Mouse (Mus musculus) cerebellum, postnatal 4 days (tissue): ENCODE results near the gene Dlgap3.

ENCODE experiments used
- DNase-seq, 2 experiments: peaks; one replicate each; pipeline ENCODE4 v3.0.0; 2022; ENCODE audit warnings: low spot score in 2 of 2, mixed read lengths in 1 of 2

The Dlgap3 gene

DNA sequence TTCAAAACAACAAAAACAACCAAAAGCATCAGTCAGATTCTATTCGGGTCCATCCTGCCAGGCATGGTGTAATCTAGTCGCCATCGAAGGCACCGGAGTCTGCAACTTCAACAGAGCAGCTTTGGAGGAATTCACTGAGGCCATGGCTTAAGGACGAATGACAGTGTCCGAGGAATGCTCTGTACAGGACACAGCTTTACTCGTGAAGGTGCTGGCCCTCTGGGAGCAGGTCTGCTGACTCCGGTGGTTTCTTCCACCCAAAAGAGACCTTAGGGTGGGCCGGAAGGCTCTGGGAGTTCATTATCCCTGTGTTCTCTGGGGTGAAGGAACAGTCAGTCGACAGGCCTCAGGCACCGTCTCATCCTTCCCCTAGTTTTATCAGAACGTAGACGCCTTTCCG, 92.6 kb downstream of the Dlgap3 start:
- DNase-seq: no peak

GRCm38 (mm10) chr4:127263438-127264182, 94.6 kb downstream of the Dlgap3 start:
- DNase-seq: no peak

- no peak for DNase-seq
Observed at GRCm38 (mm10) chr4:127264183-127264554, 95.2 kb downstream of the Dlgap3 start.

DNA sequence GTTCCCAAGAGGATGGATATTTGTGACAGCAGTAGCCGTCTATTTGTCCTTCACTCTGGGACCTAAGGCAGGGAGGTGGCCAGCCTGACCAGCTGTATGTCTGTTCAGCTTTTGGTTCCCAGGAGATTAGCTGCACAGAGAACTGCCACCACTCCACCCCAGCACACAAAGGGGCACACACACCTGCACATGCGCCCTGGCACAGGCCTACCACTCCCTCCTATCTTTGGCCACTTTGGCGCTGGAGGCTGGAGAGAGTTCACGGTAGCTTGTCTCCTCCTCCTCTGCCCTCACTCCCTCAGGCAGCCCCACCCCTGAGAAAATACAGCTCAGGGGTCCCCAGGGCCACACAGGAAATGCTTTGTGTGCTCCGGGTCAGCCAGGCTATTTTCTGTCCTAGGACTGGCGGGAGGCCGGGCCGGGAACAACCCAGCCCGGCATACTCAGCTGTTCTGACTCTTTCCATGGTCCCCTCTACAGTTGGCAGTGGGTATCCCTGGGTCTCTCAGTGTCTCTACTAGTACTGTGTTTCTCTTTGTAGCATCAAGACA, 109.5 kb downstream of the Dlgap3 start:
- DNase-seq: no peak

DNA sequence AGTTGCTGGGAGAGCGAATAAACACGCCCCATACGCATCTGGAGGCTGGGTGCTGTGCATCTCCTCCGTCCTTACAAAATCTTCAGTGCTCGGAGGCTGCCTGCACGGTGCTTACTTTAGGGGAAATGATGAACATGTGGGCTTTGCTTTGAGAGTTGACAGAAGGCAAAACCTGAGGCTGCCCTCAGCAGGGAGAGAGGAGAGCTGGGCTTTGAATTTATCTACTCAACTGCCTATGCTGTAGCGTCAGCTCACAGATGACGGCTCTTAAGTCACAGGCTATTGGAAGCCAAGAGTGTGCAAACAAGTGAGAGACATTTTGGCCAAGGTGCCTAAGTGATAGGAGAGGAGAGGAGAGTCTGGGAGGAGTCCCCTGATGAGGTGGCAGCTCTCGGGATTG, 110.2 kb downstream of the Dlgap3 start:
- no peak for DNase-seq
